Mouse (Mus musculus) lung, postnatal 0 days (tissue): Measurements from ENCODE around the gene Erv3.

ENCODE experiments used
- CTCF ChIP-seq: IDR thresholded peaks from 2 replicates; pipeline ENCODE4 v1.5.1; 2016; ENCODE audit warnings: antibody characterized with exemption, mild to moderate bottlenecking
- EP300 ChIP-seq: IDR thresholded peaks from 2 replicates; pipeline ENCODE4 v1.6.1; 2016; ENCODE audit warnings: antibody characterized with exemption, mild to moderate bottlenecking, control low read depth

- TF ChIP-seq CTCF = peak; percentile 94
- TF ChIP-seq EP300 = no peak
Measured at GRCm38 (mm10) chr2:131820088-131820675, 39.4 kb downstream of the Erv3 start.
